Mouse (Mus musculus) kidney, embryonic 16.5 days (tissue): ENCODE data around the gene Rpp30. TPM values are rescaled to one million over a fixed set of nuclear protein-coding genes. Genes with fewer than 3 reads are reported as not detected.

ENCODE experiments used
- ATAC-seq: fragments of 200-750 bp; cut with Nextera tagmentation; 2 replicates; pipeline ENCODE4 v1.8.0; 2017; ENCODE audit warnings: moderate TSS enrichment; ENCODE audit not compliant: low FRiP score, low TSS enrichment
- H3K27ac ChIP-seq: fragments of 300-500 bp; sonication (generic); 2 replicates; pipeline ENCODE4 v1.5.1; 2014; ENCODE audit warnings: low read length
- H3K27me3 ChIP-seq: fragments of 300-500 bp; sonication (generic); 2 replicates; pipeline ENCODE4 v1.6.1; 2014; ENCODE audit warnings: low read length, control low read depth, mixed read lengths; ENCODE audit not compliant: insufficient read depth
- H3K36me3 ChIP-seq: fragments of 300-500 bp; sonication (generic); 2 replicates; pipeline ENCODE4 v1.6.1; 2014; ENCODE audit warnings: low read length, control low read depth, mixed read lengths; ENCODE audit not compliant: insufficient read depth
- H3K4me1 ChIP-seq: fragments of 300-500 bp; sonication (generic); 2 replicates; pipeline ENCODE4 v1.6.1; 2014; ENCODE audit warnings: low read length, control low read depth, mixed read lengths; ENCODE audit not compliant: insufficient read depth
- H3K4me2 ChIP-seq: fragments of 300-500 bp; sonication (generic); replicated peaks from 2 replicates; pipeline ENCODE4 v1.6.1; 2014; ENCODE audit warnings: low read depth, low read length
- H3K4me3 ChIP-seq: fragments of 300-500 bp; sonication (generic); 2 replicates; pipeline ENCODE4 v1.5.1; 2014; ENCODE audit warnings: mild to moderate bottlenecking, low read length
- H3K9ac ChIP-seq: fragments of 300-500 bp; sonication (generic); replicated peaks from 2 replicates; pipeline ENCODE4 v1.6.1; 2014; ENCODE audit warnings: low read length
- H3K9me3 ChIP-seq: fragments of 300-500 bp; sonication (generic); 2 replicates; pipeline ENCODE4 v1.6.1; 2016; ENCODE audit warnings: low read length, control low read depth
- WGBS: fragments of 180-500 bp; shearing (Covaris S2); extraction: QIAGEN DNeasy Blood & Tissue Kit; methylation state at CpG from one replicate; pipeline ENCODE4 v1.1.7; 2014; 5-methylcytosine and 5-hydroxymethylcytosine counted together
- polyA plus RNA-seq: library from polyadenylated mRNA; unstranded; fragments of >200 nt; fragmentation: Nextera tagmentation; extraction: Ambion mirVana; gene quantifications from 2 replicates; pipeline ENCODE4 v1.2.1, GENCODE M21; 2015

Rpp30 gene
- polyA plus RNA-seq, 1 experiment from 2014 or later = 63.4 TPM

DNA sequence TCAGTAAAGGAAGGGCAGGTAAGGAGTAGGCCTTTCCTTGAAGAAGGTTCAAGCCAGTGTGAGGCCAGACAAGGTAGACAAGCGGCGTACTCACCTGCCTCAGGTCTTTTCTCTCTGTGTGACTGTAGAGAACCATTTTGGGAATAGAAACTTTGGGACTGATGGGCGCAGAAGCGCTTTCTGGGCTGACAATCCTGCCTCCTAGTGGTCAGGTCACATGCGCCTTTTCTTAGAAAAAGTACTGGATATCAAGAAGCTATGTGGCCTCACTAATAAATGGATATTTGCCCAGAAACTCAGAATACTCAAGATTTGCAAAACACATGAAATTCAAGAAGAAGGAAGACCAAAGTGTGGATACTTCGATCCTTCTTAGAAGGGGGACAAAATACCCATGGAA, 65.1 kb downstream of the Rpp30 start:
- Histone ChIP-seq H3K4me2 (no peak overlapping the region), H3K27ac (no peak overlapping the region), H3K36me3 (no peaks in the 10 kb centered on the region), H3K4me3 (no peak overlapping the region), H3K4me1 (no peaks in the 10 kb centered on the region), H3K27me3 (no peaks in the 10 kb centered on the region), H3K9me3 (no peaks in the 10 kb centered on the region), H3K9ac (no peak overlapping the region)
- no peak for ATAC-seq
- 91% methylated on average over 6 of the region's 6 CpGs for WGBS

DNA sequence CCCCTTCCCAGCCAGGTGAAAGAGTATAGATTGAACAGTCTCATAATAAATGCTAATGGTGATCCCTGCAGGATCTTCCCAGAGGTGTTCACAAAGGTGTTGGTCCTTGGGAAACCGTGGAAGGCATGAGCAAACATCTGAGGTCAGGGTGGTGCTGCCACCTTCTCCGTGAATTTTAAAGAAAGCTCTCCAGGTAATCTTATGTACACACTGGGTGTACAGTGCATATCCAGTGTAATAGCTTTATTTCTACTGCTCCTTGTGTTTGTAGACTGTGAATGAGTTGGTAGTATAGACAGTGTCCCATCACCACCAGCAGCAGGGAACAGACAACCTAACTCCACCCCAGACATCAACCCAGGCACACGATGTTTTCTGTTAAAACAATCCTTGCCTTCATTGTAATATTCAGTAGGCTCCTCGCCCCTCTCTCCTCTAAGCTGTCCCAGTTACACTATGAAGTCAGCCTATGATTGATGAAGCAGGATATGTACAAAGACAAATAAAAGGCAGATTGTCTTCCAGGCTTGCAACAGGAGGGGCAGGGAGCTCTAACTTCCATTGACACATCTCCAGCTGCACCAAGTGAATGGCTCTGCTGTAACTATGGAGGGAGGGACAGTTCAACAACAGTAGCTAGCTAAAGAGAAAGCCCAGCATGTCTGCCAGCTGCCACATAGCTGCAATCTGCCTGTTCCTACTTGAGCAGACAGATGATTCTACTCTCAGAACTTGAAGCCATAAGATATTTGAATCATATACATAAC, 66.9 kb downstream of the Rpp30 start:
- H3K27me3 ChIP-seq = no peaks in the 10 kb centered on the region
- H3K4me1 ChIP-seq = no peaks in the 10 kb centered on the region
- no peak overlapping the region for H3K4me3 ChIP-seq
- 65% methylated on average over 4 of the region's 4 CpGs for WGBS
- H3K9ac ChIP-seq = no peak overlapping the region
- H3K36me3 ChIP-seq = no peaks in the 10 kb centered on the region
- ATAC-seq = no peak
- no peaks in the 10 kb centered on the region for H3K9me3 ChIP-seq
- no peak overlapping the region for H3K4me2 ChIP-seq
- H3K27ac ChIP-seq = no peak overlapping the region

Other genes with a start within 250 kb of the Rpp30 start
- gene Htr7, start 26.2 kb upstream of the Rpp30 start, polyA plus RNA-seq = 0.05 and 0.08 TPM in 2 replicates
- gene Ankrd1, start 36.4 kb downstream of the Rpp30 start, polyA plus RNA-seq = 0.40 and 0.47 TPM in 2 replicates